In genomic region chr3:8252311-8252710, GRCm38 (mm10) we compare ENCODE assay signal across 28 mouse cellular contexts.
A peak's percentile ranks its signal among the peaks of the same experiment; 100 is the strongest.
DNase-seq lines count a peak whose midpoint lies in the region; ATAC-seq and TF ChIP-seq lines count a peak whose summit lies in the region.
"Had no signal": no experiment of that assay in that cellular context is flagged by ENCODE, and none has a peak within 500 bp of the region (broad histone marks: within the 10 kb centered on the region; RNA-seq: fewer than 3 reads in every experiment).

No protein-coding gene starts in this region.

- in situ Hi-C loops in Patski (cut with MboI; ENCODE audit: low pct_unique_long_range_greater_than_20kb): no loop called here

- peak; percentile 90 for ATAC-seq in Patski
- no peak for ATAC-seq in kidney, embryonic 15.5 days (replicated peaks; ENCODE audit: low FRiP score)
- ATAC-seq: CD4-positive, CD25-positive, alpha-beta regulatory T cell, adult 4 months; forebrain, embryonic 14.5 days; forebrain, embryonic 16.5 days had no signal

- 74% methylated on average over 2 of the region's 2 CpGs for WGBS in kidney, embryonic 15.5 days
- WGBS in heart, embryonic 10.5 days: 71% methylated on average over 2 of the region's 2 CpGs

- no peaks in the 10 kb centered on the region for H3K36me3 ChIP-seq in kidney, embryonic 15.5 days
- H3K36me3 ChIP-seq in heart, embryonic 10.5 days: no peaks in the 10 kb centered on the region
- H3K36me3 ChIP-seq: embryonic facial prominence, embryonic 13.5 days; embryonic facial prominence, embryonic 15.5 days; forebrain, embryonic 10.5 days; forebrain, embryonic 12.5 days; G1E had no signal

- H3K9me3 ChIP-seq in kidney, embryonic 15.5 days (replicated peaks): no peaks in the 10 kb centered on the region
- no peaks in the 10 kb centered on the region for H3K9me3 ChIP-seq in heart, embryonic 10.5 days
- H3K9me3 ChIP-seq: embryonic facial prominence, embryonic 13.5 days; embryonic facial prominence, embryonic 15.5 days; forebrain, embryonic 10.5 days; forebrain, embryonic 12.5 days; G1E had no signal

- no peak overlapping the region for H3K9ac ChIP-seq in kidney, embryonic 15.5 days
- H3K9ac ChIP-seq: embryonic facial prominence, embryonic 13.5 days; embryonic facial prominence, embryonic 15.5 days; forebrain, embryonic 12.5 days had no signal

- CTCF ChIA-PET in Patski (lab: Charles Lee): interaction anchor here (1.3 kb wide), 1 partner anchor 14 kb away, joined by 3 read pairs; no protein-coding TSS in a partner anchor

- H3K4me2 ChIP-seq in kidney, embryonic 15.5 days: no peak overlapping the region
- H3K4me2 ChIP-seq: embryonic facial prominence, embryonic 13.5 days; embryonic facial prominence, embryonic 15.5 days; forebrain, embryonic 12.5 days had no signal

- H3K27ac ChIP-seq in kidney, embryonic 15.5 days: no peak overlapping the region
- H3K27ac ChIP-seq in heart, embryonic 10.5 days: no peak overlapping the region
- H3K27ac ChIP-seq: embryonic facial prominence, embryonic 13.5 days; embryonic facial prominence, embryonic 15.5 days; forebrain, embryonic 10.5 days; forebrain, embryonic 12.5 days had no signal

- DNase-seq in 3T3-L1 (ENCODE audit: low read depth, low spot score): peak; percentile 71
- DNase-seq in Muller cell, postnatal 12 days (ENCODE audit: inconsistent ontology term): peak; percentile 96
- peak; percentile 89 for DNase-seq in Patski (ENCODE audit: low read depth, low spot score)
- peak; percentile 9 for DNase-seq in telencephalon, adult 2 months (ENCODE audit: low read depth, low spot score)
- no peak for DNase-seq in adrenal gland, adult (ENCODE audit: inconsistent age in 2 of 2, low spot score in 1 of 2)
- no peak for DNase-seq in gastrocnemius, postnatal 25 days
- DNase-seq in heart, embryonic 10.5 days (ENCODE audit: low spot score): no peak
- DNase-seq: adrenal gland, adult 8-10 months; adrenal gland, postnatal 14 days; adrenal gland, postnatal 36 days; cerebellum, adult 11 months; cerebellum, adult 18-20 months; cerebellum, adult 8-10 months; cerebellum, adult 9-11 months; cerebellum, postnatal 14 days; cerebellum, postnatal 36 days; embryo, embryonic 11 days had no signal

- H3K27me3 ChIP-seq in Patski: no peaks in the 10 kb centered on the region
- no peaks in the 10 kb centered on the region for H3K27me3 ChIP-seq in kidney, embryonic 15.5 days
- no peaks in the 10 kb centered on the region for H3K27me3 ChIP-seq in heart, embryonic 10.5 days (ENCODE audit: insufficient read depth, poor library complexity, severe bottlenecking)
- H3K27me3 ChIP-seq: CH12.LX; embryonic facial prominence, embryonic 13.5 days; embryonic facial prominence, embryonic 15.5 days; forebrain, embryonic 12.5 days had no signal

- no peak overlapping the region for H3K4me3 ChIP-seq in kidney, embryonic 15.5 days (replicated peaks)
- H3K4me3 ChIP-seq in heart, embryonic 10.5 days: no peak overlapping the region
- H3K4me3 ChIP-seq: embryonic facial prominence, embryonic 13.5 days; embryonic facial prominence, embryonic 15.5 days; erythroblast, embryonic 14.5 days; forebrain, embryonic 10.5 days; forebrain, embryonic 12.5 days had no signal

- no peak for TF ChIP-seq CTCF in Patski (IDR thresholded peaks at IDR 0.05)

- no peaks in the 10 kb centered on the region for H3K4me1 ChIP-seq in kidney, embryonic 15.5 days
- H3K4me1 ChIP-seq in heart, embryonic 10.5 days: no peaks in the 10 kb centered on the region
- H3K4me1 ChIP-seq: embryonic facial prominence, embryonic 13.5 days; embryonic facial prominence, embryonic 15.5 days; forebrain, embryonic 10.5 days; forebrain, embryonic 12.5 days had no signal

- POLR2A ChIA-PET in Patski (lab: Charles Lee): no interaction called here

Comparison
In these comparisons a context has a peak if more than half of its experiments do, and no peak if none do; other contexts are left out.
1. DNase-seq: peak in 3T3-L1 (single experiment), Muller cell, postnatal 12 days (single experiment), Patski (single experiment) and telencephalon, adult 2 months (single experiment); none in adrenal gland, adult (0 of 2), gastrocnemius, postnatal 25 days (single experiment) and heart, embryonic 10.5 days (single experiment).